Mouse (Mus musculus) heart, adult 2 months (tissue): ENCODE measurements around the gene Hspb9.

Experiments used
- CTCF ChIP-seq: fragments of 200-600 bp; IDR thresholded peaks from 2 replicates; pipeline ENCODE4 v1.8.1; 2022; ENCODE audit warnings: antibody characterized with exemption, mild to moderate bottlenecking, moderate library complexity
- EP300 ChIP-seq: fragments of 200-500 bp; IDR thresholded peaks from 2 replicates; pipeline ENCODE4 v1.6.1; 2011; ENCODE audit warnings: low read depth, low read length, control low read depth; ENCODE audit not compliant: insufficient read depth
- POLR2A ChIP-seq: fragments of 200-500 bp; IDR thresholded peaks from 2 replicates; pipeline ENCODE4 v1.6.1; 2011; ENCODE audit warnings: mild to moderate bottlenecking, low read depth, low read length, control low read depth; ENCODE audit not compliant: insufficient read depth

- TF ChIP-seq CTCF (no peak), POLR2A (no peak), EP300 (no peak)
Observed at GRCm38 (mm10) chr11:100677810-100678209, 35.8 kb upstream of the Hspb9 start.
